Mouse (Mus musculus): ENCODE measurements at regions not wholly inside any gene's neighbourhood (a gene's known extent, or its start where the extent isn't known, plus 50 kb on each side); places are given as distances from the start of the nearest gene placed in this dataset.

DNA sequence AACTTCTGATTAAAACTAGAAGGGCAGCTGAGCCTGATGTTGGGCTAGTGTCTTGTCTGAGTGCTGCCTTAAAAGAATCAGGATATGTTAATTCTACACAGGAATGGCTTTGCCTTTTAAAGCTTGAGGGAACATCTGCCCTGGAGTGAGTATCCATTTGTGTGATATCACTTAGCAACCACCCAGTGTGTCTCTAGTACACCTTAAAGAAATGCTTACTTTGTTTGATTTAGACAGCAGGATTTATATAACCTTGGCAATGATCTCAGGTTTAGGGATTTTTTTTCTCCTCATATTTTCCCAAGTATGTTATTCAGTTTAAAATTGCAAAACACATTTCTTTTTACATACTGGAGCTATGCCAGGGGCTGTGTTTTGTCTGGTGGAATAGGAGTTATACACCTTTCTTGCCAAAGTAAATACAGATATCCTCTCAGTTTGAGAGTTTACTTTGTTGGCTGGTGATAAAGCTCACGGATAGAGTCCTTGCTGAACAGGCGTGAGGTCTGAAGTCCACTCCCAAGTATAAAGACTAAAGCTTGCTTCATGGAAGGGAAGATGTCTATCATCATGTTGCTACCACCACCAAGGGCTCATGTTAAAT is 206.6 kb downstream of the Rsl24d1 start:
- DNase-seq (ENCODE audit: low read depth), result no peak

DNA sequence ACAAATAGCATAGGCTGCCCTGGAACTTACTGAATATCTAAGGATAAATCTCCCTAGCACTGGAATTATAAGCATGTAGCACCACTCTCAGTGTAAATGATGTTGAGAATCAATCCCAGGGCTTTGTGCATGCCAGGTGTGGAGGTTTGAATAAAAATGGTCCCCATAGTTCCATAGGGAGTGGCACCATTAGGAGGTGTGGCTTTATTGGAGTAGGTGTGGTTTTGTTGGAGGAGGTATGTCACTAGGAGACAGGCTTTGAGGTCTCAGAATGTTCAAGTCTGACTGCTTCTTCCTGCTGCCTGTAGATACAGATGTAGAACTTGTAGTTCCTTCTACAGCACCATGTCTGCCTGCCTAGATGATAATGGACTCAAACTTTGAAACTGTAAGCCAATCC is 217.8 kb downstream of the Rsl24d1 start:
- no peak for DNase-seq (ENCODE audit: low read depth)

DNA sequence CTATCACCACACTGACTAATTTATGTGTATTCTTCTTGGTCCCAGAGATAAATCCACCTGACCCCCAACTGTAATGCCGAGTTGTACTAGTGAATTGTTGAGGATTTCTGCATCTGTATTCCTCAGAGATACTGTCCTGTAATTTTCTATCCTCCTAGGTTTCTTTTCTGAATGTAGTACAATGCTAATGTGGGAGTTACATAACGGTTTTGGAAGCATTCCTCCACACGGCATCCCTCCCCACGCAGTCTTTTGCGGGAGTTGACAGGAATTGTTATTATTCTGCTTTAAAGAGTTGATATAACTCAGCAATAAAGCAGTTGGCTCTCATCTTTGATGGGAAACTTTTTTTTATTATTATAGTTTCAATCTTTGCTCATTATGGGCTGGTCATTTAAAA is 222.8 kb downstream of the Rsl24d1 start:
- DNase-seq (ENCODE audit: low read depth), result no peak

DNA sequence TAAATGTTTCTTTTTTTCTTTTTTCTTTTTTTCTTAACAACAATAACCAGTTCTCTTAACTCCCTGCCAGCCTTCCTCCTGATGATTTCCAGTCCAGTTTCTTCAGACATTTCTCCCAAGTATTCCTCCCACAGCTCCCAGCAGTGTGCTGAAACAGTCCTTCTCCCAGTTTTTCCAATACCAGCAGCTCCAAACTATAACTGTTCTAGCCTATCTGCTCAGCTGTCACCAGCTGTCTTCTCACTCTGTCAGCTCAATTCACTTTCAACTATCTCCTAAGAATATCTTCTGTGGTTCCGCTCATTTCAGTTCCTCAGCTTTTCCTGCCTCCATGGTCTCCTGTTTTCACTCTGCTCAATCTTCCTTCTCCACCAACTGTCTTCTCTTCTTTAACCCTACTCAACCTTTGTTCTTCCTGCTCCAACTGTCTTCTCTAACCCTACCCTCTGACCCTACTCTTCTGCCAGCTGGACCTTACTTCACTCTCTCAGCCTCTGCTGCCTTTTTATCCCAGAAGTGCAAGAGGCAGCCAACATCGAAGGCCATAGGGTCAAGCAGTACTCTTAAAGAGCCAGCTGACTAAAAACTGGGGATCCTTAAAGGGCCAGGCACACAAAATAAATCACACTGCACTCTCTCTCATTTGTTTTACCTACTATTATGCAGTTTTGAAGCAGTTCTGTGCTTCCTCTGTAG is 224.0 kb downstream of the Rsl24d1 start:
- no peak for DNase-seq (ENCODE audit: low read depth)

DNA sequence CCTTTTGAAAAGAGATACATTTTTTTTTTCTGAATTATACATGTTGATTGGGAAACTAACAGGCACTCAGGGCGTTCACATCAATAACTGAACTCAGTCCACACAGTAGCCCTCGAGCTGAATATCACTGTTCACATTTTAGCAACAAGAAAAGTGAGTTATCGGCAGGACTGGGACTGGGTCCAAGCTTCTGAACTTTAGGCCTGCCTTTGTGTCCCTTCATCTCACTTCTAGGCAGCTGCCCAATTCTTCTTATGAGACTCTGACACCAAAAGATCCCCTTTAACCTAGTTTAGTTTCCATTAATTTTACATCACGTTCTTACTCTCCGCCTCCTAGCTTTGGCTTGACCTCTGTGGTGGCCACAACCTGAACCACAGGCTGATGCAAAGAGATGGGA is 242.7 kb downstream of the Rsl24d1 start:
- DNase-seq (ENCODE audit: low read depth), result no peak

DNA sequence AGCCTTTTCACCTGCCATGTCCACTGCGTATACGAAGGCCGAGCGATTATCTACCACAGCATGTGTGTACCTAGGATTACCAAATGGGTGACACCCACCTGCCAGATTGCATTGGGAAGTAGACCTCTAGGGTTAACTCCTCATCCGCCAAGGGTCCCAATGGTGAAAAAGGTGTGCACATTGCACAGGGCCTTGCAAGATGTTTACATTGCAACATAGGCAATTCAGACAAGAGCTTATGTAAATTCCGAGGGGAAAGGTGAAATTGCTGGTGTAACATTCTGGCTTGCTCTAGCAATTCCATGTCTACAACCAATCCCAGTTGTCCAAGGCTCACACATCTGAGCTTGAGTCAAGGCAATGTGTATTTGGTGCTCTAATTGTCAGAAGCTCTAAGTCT is 245.7 kb downstream of the Rsl24d1 start:
- DNase-seq (ENCODE audit: low read depth), result no peak

DNA sequence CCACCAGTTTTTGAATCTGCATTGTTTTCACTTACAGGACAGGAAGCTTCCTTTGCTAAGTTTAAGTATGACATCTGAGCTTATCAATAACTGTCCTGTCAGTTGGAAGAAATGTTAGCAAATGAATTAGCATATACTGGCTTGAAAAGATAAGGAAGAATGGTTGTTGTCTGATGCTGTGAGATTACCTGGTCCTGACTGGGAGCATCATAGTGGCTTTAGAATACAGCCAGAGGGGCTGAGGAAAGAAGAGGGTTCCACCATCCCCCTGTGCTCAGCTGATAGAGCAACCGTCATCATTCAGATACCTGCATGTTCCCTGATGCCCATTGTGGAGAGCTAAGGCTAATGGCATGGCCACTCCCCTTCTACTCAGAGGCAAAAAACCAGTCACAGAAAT is 267.5 kb downstream of the Rsl24d1 start:
- no peak for DNase-seq (ENCODE audit: low read depth)

DNA sequence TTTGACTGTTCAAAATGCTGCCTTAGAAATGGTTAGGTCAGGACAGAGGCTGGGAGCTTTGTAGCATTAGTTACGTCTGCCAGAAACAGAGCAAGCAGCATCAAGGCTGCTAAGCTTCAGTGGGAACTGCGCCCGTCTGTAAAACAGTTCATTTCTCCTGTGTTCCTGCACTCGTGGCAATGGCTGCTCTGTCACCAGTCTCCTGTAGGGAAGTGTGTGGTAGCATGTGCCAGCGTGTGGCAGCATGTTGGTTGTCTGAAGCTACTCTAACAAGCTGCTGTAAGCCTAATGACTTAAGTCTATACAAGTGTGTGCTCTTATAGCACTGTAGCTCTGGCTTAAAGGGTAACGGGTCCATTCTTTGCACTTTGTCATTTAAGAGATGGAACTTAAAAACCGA is 278.8 kb downstream of the Rsl24d1 start:
- DNase-seq (ENCODE audit: low read depth), result no peak

DNA sequence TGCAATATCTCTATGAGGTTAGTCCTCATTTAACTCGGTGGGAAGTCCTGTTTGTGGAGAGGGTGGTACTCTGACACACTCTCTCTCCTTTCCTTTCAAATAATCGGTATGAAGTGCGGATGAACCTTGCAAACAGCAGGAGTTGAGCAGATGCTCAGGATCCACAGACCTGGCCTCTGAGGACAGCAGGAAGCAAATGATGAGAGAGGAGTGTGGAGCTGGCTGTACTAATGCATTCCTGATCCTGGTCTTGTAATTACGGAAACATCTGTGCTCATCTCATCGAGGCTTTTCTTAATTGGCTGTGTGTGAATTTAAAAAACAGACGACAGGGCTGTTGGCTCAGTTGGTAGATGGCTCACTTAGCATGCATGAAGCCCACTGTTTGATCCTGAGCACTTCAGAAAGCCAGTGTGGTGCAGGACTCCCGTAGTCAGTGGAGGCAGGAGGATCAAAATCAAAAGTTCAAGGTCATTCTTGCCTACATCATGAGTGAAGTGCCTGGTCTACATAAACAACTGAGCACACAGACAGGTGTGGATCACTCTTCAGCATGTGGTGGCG is 300.2 kb downstream of the Rsl24d1 start:
- DNase-seq (ENCODE audit: low read depth), result no peak

DNA sequence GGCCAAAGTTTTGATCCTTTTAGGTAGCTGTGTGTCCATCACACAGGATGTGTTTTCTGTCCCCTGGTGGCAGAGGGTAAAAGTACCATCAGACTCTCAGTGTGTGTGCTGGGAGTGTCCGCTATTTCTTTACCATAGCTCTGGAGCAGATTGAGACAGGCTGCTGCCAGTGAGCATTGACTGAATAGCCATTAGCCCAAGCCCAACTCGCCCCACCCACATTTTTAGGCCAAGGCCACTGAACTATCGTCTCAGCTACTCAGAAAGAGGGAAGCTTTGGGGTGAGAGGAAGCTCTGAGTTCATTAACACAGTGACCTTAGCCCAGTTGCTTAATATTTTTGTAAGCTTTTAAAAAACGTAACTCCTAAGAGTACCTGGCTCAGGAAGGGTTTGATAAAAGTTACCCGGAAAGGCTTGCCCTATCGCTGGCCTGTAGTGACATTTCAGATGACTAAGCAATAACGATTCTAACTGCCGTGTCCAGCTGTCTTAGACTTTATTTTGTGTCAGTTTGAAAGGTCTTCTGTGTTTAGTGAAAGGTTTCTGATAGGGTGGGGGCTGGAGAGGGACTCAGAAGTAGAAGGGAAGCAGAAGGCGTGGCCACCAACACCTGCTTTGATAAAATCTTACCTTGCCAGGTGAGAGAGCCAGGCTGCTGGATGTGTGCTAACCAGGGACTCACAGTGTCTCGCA is 303.0 kb downstream of the Rsl24d1 start:
- no peak for DNase-seq (ENCODE audit: low read depth)

Data from NIH3T3 (cell line).